Mouse (Mus musculus) cerebellum, adult 2 months (tissue): ENCODE results near the gene Pfkfb2.

Experiments
- CTCF ChIP-seq: fragments of 200-500 bp; IDR thresholded peaks from 2 replicates; pipeline ENCODE4 v1.5.1; 2011; ENCODE audit warnings: low read depth, mild to moderate bottlenecking, control low read depth, low read length, moderate library complexity, borderline replicate concordance; ENCODE audit not compliant: insufficient read depth
- POLR2A ChIP-seq: fragments of 200-500 bp; IDR thresholded peaks from 2 replicates; pipeline ENCODE4 v1.6.1; 2011; ENCODE audit warnings: low read length, control low read depth, borderline replicate concordance; ENCODE audit not compliant: insufficient read depth

DNA sequence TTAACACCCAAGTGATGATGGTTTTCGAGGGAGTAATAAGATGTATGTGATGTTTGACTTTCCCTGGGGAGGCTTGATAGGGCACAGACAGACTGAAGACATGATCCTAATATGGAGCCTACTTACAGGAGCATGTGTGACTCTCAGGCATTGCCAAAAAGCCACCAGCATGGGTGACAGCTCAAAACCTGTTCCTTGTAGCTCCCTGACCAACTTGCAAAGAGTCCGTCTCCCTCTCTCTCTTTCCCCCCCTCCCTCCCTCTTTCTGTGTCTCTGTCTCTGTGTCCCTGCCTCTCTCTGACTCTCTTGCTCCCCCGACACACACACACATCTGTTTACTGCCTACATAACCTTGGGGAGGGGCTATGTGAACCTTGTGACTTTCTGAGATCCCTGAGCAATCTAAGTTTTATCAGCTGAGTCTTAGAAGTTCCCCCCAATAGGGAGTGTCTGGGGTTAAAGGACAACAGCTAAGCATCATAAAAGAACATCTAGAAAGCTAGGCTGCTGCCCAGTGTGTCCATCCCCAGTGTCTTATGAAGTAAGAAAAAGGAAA is 9.6 kb upstream of the Pfkfb2 start:
- TF ChIP-seq CTCF (no peak), POLR2A (no peak)
